Mouse (Mus musculus): ENCODE measurements around the gene Rora. TPM values are rescaled to one million over a fixed set of nuclear protein-coding genes. Genes with fewer than 3 reads are reported as not detected.
A peak's percentile ranks its signal among the peaks of the same experiment; 100 is the strongest.

Rora gene
- total RNA-seq, 2 experiments from 2014 or later, result 78.4 to 79.1 TPM

GRCm38 (mm10) chr9:68944026-68944425 is 290.4 kb downstream of the Rora start:
- no peak overlapping the region for H3K4me3 ChIP-seq
- no peak overlapping the region for H3K27ac ChIP-seq
- no peak for DNase-seq (ENCODE audit: extremely low spot score in 1 of 2, low spot score in 2 of 2)
- peak; percentile 21 for TF ChIP-seq CTCF (IDR thresholded peaks at IDR 0.05)
- intact Hi-C loops (cut with DNase I), result loop anchor here (10.0 kb wide), 1 partner anchor 351 kb away; no protein-coding TSS in a partner anchor

DNA sequence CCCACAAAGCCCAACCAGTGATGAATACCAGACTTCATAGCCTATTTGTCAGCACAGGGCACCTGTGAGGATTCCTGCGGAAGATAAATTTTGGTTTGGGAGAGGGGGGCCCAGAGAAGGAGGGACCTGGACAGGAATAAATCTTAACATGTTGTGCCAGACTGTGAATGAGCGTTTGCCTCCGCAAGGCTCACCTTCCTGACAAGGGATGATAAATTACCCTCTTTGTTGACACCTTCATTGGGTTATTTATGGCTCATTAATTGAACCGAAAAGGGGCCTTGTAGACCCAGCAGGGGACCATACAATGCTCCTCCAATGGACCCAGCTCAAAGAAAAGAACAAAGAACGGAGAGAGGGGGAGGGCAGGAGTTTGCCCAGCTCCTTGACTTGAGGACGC is 294.1 kb downstream of the Rora start:
- intact Hi-C loops (cut with DNase I), result loop anchor here (10.0 kb wide), 1 partner anchor 347 kb away; no protein-coding TSS in a partner anchor
- DNase-seq (ENCODE audit: extremely low spot score in 1 of 2, low spot score in 2 of 2), result no peak
- H3K4me3 ChIP-seq, result no peak overlapping the region
- no peak for TF ChIP-seq CTCF (IDR thresholded peaks at IDR 0.05)
- no peak overlapping the region for H3K27ac ChIP-seq

- DNase-seq (ENCODE audit: extremely low spot score in 1 of 2, low spot score in 2 of 2), result no peak
- Histone ChIP-seq H3K4me3 (no peak overlapping the region), H3K27ac (no peak overlapping the region)
- TF ChIP-seq CTCF (IDR thresholded peaks at IDR 0.05), result no peak
- intact Hi-C loops (cut with DNase I), result loop anchor here (10.0 kb wide), 1 partner anchor 347 kb away; no protein-coding TSS in a partner anchor
These were observed 294.6 kb downstream of the Rora start for GRCm38 (mm10) chr9:68948141-68948540.

DNA sequence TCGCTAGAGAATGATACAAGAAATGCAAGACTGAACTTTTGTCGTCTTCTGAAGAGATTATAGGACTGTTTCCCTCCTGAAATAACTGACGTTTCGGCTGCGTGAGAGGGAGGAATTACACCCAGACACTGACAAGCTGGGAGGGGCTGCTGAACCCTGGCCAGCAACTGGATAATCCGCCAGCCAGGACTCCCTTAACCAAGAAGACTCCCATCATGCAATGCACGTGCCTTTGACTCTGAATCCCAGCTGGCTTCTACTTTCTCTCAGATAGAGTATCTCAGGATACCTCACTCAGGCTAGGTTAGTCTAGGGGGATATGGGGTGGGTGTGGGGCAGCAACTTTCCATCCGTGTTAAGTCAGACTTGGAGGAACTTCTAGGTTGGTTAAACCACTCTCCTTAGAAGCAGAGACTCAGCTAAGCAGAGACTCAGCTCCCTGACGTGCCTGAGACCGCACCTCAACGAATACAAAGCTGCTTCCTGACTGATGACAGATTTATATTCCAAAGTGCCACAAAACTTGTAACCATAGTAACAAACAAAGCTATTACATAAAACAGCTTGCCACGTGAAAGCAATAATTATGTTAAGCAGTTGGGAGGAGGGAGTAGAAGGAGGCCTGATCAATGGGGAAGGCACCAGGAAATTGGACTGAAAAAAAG is 302.8 kb downstream of the Rora start:
- no peak for DNase-seq (ENCODE audit: extremely low spot score in 1 of 2, low spot score in 2 of 2)

DNA sequence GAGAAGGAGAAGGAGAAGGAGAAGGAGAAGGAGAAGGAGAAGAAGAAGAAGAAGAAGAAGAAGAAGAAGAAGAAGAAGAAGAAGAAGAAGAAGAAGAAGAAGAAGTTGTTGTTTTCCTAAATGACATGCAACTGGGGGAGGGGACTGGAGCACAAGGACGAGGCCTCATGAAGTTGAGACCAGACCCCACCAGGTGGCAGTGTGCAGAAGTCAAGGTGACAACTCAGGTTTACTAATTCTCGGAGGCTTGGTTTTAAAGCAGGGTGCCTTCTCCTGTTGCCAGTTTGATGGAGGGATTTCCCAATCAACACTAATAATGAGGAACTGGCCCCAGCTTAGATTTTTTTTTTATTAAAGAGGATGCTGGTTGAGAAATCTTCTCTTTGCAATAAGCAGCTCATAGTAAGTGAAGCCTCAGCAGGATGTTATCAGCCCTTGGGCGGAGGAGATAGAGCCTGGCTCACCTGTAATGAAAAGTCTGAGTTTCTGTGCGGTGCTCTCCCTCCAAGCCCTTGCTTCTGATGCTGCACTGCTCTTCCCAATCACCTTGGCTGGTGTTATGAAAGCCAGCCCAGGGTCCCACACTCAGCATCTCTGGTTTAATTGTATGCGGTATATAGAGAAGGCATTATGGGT is 303.5 kb downstream of the Rora start:
- Histone ChIP-seq H3K27ac (no peak overlapping the region), H3K4me3 (no peak overlapping the region)
- DNase-seq (ENCODE audit: extremely low spot score in 1 of 2, low spot score in 2 of 2), result peak in 1 of 2 experiments; percentile 24
- intact Hi-C loops (cut with DNase I), result no loop called here
- peak; percentile 47 for TF ChIP-seq CTCF (IDR thresholded peaks at IDR 0.05)

More for the DNA sequence above, 302.8 kb downstream of the Rora start:
- no peak for TF ChIP-seq CTCF (IDR thresholded peaks at IDR 0.05)
- no peak overlapping the region for H3K27ac ChIP-seq
- intact Hi-C loops (cut with DNase I), result no loop called here
- no peak overlapping the region for H3K4me3 ChIP-seq

DNA sequence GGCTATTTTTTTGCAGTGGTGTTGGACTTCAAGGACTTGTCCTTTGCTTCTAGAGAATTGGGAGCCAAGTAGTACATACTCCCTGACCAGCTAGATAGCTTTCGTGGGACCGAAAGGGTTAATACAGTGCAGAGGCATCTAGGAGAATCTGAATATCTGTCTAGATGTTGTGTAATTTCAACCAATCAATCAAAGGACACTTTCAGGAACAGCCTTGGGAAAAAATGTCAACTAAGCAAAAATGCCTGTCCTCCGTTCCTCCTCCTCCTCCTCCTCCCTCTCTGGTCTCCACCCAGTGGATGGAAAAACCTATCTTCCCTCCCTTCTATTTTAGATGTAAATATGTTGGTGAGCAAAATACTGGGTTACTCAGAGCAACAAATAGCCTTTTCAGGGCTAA is 304.2 kb downstream of the Rora start:
- H3K4me3 ChIP-seq, result no peak overlapping the region
- intact Hi-C loops (cut with DNase I), result no loop called here
- no peak overlapping the region for H3K27ac ChIP-seq
- DNase-seq (ENCODE audit: extremely low spot score in 1 of 2, low spot score in 2 of 2), result no peak
- TF ChIP-seq CTCF (IDR thresholded peaks at IDR 0.05), result no peak

GRCm38 (mm10) chr9:68958919-68959318 is 305.3 kb downstream of the Rora start:
- intact Hi-C loops (cut with DNase I), result no loop called here
- TF ChIP-seq CTCF (IDR thresholded peaks at IDR 0.05), result no peak
- Histone ChIP-seq H3K4me3 (no peak overlapping the region), H3K27ac (no peak overlapping the region)
- no peak for DNase-seq (ENCODE audit: extremely low spot score in 1 of 2, low spot score in 2 of 2)

DNA sequence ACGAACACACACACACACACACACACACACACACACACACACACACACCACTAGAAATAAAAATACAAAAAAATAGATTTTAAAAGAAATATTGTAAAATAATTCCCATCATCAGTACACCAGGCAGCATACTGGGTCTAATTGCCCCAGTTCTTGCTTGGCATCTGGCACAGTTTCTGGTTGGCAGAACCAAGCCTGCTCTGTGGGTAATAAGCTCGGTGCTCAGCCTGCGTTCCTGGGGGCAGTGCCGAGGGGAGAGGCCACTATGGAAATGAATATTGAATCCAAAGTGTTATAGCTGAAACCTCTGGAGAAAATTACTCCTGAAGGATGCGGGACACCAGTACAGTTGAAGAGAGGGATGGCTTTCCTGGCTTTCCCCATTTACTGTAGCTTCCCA is 310.3 kb downstream of the Rora start:
- intact Hi-C loops (cut with DNase I), result no loop called here
- DNase-seq (ENCODE audit: extremely low spot score in 1 of 2, low spot score in 2 of 2), result no peak
- no peak overlapping the region for H3K4me3 ChIP-seq
- TF ChIP-seq CTCF (IDR thresholded peaks at IDR 0.05), result no peak
- H3K27ac ChIP-seq, result no peak overlapping the region

DNA sequence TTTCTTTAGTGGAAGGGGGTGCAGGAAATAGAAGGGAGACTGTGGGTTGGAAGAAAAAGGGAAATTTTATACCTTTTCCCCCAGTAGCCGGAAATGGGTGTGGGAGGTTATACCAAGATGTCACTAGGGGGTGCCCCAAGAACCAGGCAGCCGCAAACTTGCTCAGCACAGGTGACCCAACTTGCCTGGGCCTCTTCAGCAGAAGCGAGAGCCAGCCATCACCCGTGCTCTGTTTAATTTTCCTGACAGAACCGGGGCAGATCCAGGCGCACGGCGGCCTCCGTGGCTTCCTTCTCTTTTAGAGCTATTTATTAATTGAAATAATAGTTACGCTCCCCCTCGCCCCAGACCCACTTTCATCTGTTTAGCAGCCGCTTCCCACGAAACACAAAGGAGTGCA is 313.0 kb downstream of the Rora start:
- TF ChIP-seq CTCF (IDR thresholded peaks at IDR 0.05), result peak; percentile 14
- Histone ChIP-seq H3K4me3 (no peak overlapping the region), H3K27ac (no peak overlapping the region)
- intact Hi-C loops (cut with DNase I), result loop anchor here (5.0 kb wide), 1 partner anchor 331 kb away; no protein-coding TSS in a partner anchor
- no peak for DNase-seq (ENCODE audit: extremely low spot score in 1 of 2, low spot score in 2 of 2)

- Histone ChIP-seq H3K27ac (no peak overlapping the region), H3K4me3 (no peak overlapping the region)
- TF ChIP-seq CTCF (IDR thresholded peaks at IDR 0.05), result no peak
- intact Hi-C loops (cut with DNase I), result no loop called here
- no peak for DNase-seq (ENCODE audit: extremely low spot score in 1 of 2, low spot score in 2 of 2)
These were observed 316.5 kb downstream of the Rora start for GRCm38 (mm10) chr9:68970074-68970473.

DNA sequence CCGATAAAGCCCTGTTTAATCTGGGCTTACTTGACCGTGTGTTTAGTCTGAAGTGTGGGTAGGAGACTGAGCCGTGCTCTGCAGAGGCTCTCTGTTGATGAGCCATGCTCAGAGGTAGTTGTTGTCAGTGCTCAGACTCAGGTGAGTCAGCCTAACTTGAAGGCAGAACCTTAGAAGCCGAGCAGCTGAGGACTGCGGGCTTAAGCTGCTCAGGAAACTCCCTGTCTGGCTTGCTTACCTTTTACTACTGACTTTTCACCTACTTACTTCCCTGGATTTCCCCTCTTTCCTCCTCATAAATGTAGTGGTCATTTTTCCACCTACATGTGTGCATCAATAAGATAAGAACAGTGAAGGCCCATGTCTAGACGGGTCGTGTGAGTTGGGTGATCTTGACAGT is 318.7 kb downstream of the Rora start:
- TF ChIP-seq CTCF (IDR thresholded peaks at IDR 0.05), result no peak
- intact Hi-C loops (cut with DNase I), result no loop called here
- no peak overlapping the region for H3K4me3 ChIP-seq
- no peak overlapping the region for H3K27ac ChIP-seq
- no peak for DNase-seq (ENCODE audit: extremely low spot score in 1 of 2, low spot score in 2 of 2)

GRCm38 (mm10) chr9:68974517-68974916 is 320.9 kb downstream of the Rora start:
- no peak for DNase-seq (ENCODE audit: extremely low spot score in 1 of 2, low spot score in 2 of 2)
- intact Hi-C loops (cut with DNase I), result no loop called here
- Histone ChIP-seq H3K4me3 (no peak overlapping the region), H3K27ac (no peak overlapping the region)
- no peak for TF ChIP-seq CTCF (IDR thresholded peaks at IDR 0.05)

DNA sequence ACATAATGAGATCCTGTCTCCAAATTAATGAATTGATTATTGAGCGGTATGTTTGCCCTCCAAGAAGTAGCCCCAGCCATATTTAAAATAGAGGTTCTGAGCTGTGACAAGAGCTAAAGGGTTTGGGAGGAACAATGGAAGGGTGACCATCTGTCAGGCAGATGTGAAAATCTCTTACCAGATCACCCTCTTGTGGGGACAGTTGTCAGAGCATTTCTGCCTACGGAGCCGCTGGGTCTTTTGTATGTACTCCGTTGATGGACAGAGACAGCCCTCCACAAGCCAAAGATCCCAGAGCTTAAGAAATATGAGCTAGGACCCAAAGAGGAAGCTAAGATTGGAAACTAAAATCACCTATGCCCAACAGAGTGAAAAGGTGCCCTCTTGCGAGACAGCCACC is 322.6 kb downstream of the Rora start:
- DNase-seq (ENCODE audit: extremely low spot score in 1 of 2, low spot score in 2 of 2), result no peak
- no peak overlapping the region for H3K4me3 ChIP-seq
- no peak for TF ChIP-seq CTCF (IDR thresholded peaks at IDR 0.05)
- H3K27ac ChIP-seq, result no peak overlapping the region
- intact Hi-C loops (cut with DNase I), result no loop called here

Measured in left cerebral cortex, adult 2 months (tissue).